Mouse (Mus musculus): Measurements from ENCODE around the gene Slc16a1. TPM values are rescaled to one million over a fixed set of nuclear protein-coding genes. Genes with fewer than 3 reads are reported as not detected.

The Slc16a1 gene
- polyA plus RNA-seq (2012; ENCODE audit: low replicate concordance): 85.7 and 107 TPM in 2 replicates

DNA sequence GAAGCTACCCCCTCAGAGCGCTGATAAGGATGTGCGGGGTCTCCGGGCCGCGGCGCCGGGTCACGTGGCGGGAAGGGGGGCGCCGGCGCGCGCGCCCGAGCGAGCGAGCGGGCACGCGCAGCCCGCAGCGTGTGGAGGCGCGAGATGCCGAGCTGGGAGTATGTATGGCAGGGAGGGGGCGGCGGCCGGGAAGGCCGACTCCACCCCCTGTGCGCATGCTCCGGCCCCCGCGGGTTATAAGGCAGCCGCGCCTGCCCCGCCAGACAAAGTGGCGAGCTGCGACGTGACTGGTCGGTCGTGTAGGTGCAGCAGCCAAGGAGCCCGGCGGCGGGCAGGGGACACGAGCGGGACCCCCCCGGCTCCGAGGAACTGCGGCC, at the start of gene Slc16a1:
Gene Slc16a1, plus strand, starts transcription at position 266 of the 377 bp plus-strand sequence.

Other genes with a start within 250 kb of the Slc16a1 start
- 0.83 and 1.6 TPM in 2 replicates for gene Lrig2, start 126.8 kb upstream of the Slc16a1 start, polyA plus RNA-seq (2012; ENCODE audit: low replicate concordance)
- gene Ppm1j, start 142.4 kb downstream of the Slc16a1 start, polyA plus RNA-seq (2012; ENCODE audit: low replicate concordance): 5.0 and 6.8 TPM in 2 replicates
- gene Fam19a3, start 143.2 kb downstream of the Slc16a1 start, polyA plus RNA-seq (2012; ENCODE audit: low replicate concordance): 0.11 and 0.20 TPM in 2 replicates
- 37.1 and 41.8 TPM in 2 replicates for gene Rhoc, start 149.7 kb downstream of the Slc16a1 start, polyA plus RNA-seq (2012; ENCODE audit: low replicate concordance)
- 23.8 and 27.2 TPM in 2 replicates for gene Mov10, start 179.9 kb downstream of the Slc16a1 start, polyA plus RNA-seq (2012; ENCODE audit: low replicate concordance)
- 1.9 and 5.6 TPM in 2 replicates for gene St7l, start 225.3 kb downstream of the Slc16a1 start, polyA plus RNA-seq (2012; ENCODE audit: low replicate concordance)
- gene Capza1, start 225.8 kb downstream of the Slc16a1 start, polyA plus RNA-seq (2012; ENCODE audit: low replicate concordance): 9.9 and 16.0 TPM in 2 replicates

Measured in leukemia stem cell, adult 10-12 weeks (primary cell).